13 mouse cellular contexts compared by ENCODE assay signal in the genomic region with DNA sequence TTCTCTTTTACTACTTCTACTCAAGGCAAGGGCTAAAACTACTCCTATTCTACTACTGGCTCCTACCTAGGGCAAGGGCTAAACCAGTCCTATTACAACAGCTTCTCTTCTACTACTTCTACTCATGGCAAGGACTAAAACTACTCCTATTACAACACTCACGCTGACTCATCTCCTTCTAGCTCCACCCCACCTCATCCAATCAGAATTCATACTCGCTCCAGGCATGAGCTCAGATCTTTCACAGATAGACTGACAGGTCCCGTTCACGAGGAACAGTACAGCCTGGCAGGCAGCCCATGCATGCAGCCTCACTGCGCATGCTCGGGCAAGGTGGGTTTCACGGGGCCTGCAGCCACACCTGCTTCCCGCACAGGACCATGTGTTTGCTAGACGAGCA.
DNase-seq lines count a peak whose midpoint lies in the region.
"Had no signal": no experiment of that assay in that cellular context is flagged by ENCODE, and none has a peak within 500 bp of the region (broad histone marks: within the 10 kb centered on the region; RNA-seq: fewer than 3 reads in every experiment).

No protein-coding gene starts in this region.

- peak; percentile 15 to 53 for DNase-seq in adrenal gland, adult (ENCODE audit: inconsistent age in 2 of 2, low spot score in 1 of 2)
- no peak for DNase-seq in adrenal gland, adult 18-20 months (ENCODE audit: low spot score in 2 of 2)
- peak; percentile 25 for DNase-seq in urinary bladder, postnatal 14 days (ENCODE audit: low spot score)
- DNase-seq in urinary bladder, postnatal 10 days (ENCODE audit: low spot score) = no peak
- peak; percentile 3 for DNase-seq in c-Kit-positive CD71-negative TER-119-negative erythroid progenitor cells, embryonic 14.5 days (ENCODE audit: low read depth)
- peak; percentile 2 for DNase-seq in yolk sac, embryonic 10.5 days (ENCODE audit: low spot score)
- no peak for DNase-seq in right cerebral cortex, postnatal 14 days
- DNase-seq in thymus, postnatal 4 days = no peak
- DNase-seq: cerebellum, adult 11 months; gastrocnemius, postnatal 10 days; kidney, adult 11 months; kidney, postnatal 25 days; left cerebral cortex, postnatal 4 days had no signal

Comparison
In these comparisons a context has a peak if more than half of its experiments do, and no peak if none do; other contexts are left out.
1. DNase-seq: peak in adrenal gland, adult (2 of 2), urinary bladder, postnatal 14 days (single experiment), c-Kit-positive CD71-negative TER-119-negative erythroid progenitor cells, embryonic 14.5 days (single experiment) and yolk sac, embryonic 10.5 days (single experiment); none in adrenal gland, adult 18-20 months (0 of 2), urinary bladder, postnatal 10 days (single experiment), right cerebral cortex, postnatal 14 days (single experiment) and thymus, postnatal 4 days (single experiment).